Mouse (Mus musculus) embryo, embryonic 9.5 days (tissue): ENCODE data around the gene Ptpn22.
"Not testable (repeated sequence)": the region's sequence is repeated elsewhere in the genome, so short reads cannot be mapped to it uniquely, and the experiment has no call there.

Experiments used
- DNase-seq: peaks from one replicate; pipeline ENCODE4 v3.0.0-alpha.2; 2017; ENCODE audit errors: extremely low spot score

The Ptpn22 gene

GRCm38 (mm10) chr3:103858881-103859801 is at the start of gene Ptpn22:
Ptpn22 (plus strand) TSS chr3:103859795.
- DNase-seq, result no peak

- DNase-seq, result no peak
These were observed 49.8 kb upstream of the Ptpn22 start for GRCm38 (mm10) chr3:103809799-103810150.

DNA sequence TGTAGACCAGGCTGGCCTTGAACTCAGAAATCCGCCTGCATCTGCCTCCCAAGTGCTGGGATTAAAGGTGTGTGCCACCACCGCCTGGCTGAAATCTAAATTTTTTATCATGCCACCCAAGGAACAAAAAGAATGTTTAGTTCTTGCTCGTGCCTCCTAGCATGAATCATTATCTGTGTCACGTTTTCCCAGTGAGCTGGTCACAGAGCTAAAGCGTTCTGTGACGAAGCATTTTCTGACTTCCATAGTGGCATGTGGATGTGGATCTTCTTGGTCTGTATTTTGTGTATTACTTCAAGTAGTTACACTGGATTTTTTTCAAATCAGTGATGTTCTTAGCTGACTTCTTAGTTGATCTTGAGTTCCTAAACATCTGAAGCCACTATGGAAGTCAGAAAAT is 48.6 kb upstream of the Ptpn22 start:
- DNase-seq, result no peak

DNA sequence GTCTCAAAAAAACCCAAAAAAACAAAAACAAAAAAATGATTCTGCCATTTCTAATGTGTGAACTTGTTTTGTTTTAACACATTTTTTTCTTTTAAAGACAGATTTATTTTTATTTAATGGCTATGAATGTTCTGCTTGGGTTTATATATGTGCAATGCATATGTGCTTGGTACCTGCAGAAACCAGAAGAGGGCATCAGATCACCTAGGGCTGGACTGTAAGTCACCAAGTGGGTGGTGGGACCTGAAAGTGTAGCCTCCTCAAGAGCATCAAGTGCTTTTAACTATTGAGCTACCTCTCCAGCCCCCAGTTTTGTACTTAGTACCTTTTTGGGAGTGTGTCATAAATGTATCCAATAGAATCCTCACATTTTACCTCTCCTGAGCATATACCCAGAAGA is 32.0 kb upstream of the Ptpn22 start:
- no peak for DNase-seq

DNA sequence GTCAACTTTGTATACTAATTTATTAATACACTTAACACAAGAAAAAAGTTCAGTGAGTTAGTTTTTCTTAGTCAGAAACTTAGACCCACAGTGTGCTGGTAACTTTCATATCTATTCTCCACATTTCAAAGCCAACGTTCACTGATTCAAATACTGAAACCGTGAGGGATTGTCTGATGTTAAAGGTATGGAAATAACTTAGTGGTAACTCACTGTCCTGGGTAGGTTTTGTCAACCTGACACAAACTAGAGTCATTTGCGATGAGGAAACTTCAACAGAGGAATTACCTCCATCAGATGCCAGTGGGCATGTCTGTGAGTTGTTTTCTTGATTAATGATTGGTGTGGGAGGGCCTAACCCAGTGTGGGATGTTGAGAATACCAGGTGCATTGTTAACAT is 30.6 kb upstream of the Ptpn22 start:
- DNase-seq, result no peak

- DNase-seq, result not testable (repeated sequence)
These were observed 28.9 kb upstream of the Ptpn22 start for GRCm38 (mm10) chr3:103830681-103831080.

DNA sequence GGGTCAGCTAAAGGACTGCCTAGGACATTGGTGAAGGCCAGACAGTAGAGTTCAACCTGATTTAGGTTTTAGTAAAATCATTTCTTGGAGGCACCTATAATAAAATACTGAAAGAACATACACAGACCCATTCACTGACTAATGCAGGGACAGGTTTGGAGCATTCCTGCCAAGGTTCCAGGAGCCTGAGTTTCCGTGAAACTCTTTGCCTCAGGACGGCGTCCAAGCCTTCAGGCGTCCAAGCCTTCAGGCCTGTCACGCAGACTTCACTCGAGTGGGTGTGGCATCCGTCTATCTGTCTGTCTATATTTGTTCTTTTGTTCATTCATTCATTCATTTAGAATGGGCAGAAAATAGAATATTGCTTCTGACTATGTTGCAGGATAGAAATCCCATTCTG is 28.4 kb upstream of the Ptpn22 start:
- no peak for DNase-seq

DNA sequence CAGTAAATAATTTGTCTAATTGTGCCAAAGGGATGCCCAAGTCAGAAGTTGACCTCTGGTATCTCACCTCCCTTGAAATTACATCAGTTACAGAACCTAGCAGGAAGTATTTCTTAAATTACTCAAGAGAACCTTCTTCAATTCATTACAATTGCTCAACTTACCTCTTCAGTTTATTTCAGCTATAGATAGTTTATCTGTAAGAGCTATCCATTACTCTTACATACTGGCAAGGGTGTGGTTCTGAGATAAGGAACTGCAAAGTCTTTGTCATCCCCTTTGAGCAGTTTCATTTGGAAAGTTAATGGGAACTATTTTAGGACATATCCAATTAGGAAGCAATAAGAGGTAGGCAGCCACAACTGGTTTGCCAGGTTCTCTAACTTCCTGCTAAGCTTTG is 27.2 kb upstream of the Ptpn22 start, which contains the start of gene Bcl2l15:
TSS of gene Bcl2l15 (plus strand) at position 176 of the 400 bp plus-strand sequence.
- no peak for DNase-seq

DNA sequence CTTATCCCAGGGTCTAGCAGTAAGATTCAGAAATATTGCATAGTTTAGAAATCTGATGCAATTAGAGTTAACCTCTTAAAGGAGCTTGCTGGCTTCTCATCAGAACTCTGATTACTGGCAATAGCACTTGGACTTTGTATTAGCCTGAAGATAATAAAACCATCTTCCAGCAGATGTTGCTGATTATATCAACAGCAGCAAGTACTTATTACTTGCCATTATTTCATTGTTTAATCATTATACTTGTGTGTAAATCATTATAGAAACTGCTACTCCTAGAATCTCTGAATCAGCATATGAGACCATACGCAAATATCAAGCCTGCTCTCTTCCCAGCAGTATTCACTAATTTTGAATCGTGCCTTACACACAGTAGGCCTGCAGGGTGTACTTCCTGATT is 25.6 kb upstream of the Ptpn22 start:
- DNase-seq, result no peak

GRCm38 (mm10) chr3:103835272-103835950 is 24.2 kb upstream of the Ptpn22 start:
- no peak for DNase-seq

DNA sequence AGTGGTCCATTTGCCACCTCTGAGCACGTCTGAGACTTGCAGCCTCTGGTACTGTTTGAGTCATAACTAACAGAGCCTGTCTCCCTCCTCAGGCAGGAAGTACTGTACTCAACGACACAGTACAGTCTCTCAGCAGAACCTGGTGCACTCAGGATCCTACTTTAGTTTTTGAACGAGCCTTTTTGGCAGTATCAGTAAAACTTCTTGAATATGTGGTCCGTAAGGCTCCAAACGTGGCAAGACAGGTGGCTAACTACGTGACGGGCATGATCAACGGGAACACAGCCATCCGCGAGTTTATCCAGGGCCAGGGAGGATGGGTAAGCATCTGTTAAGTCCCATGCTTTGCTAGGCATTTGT is 23.7 kb upstream of the Ptpn22 start:
- DNase-seq, result no peak

- DNase-seq, result no peak
These were observed 23.1 kb upstream of the Ptpn22 start for GRCm38 (mm10) chr3:103836453-103836852.

DNA sequence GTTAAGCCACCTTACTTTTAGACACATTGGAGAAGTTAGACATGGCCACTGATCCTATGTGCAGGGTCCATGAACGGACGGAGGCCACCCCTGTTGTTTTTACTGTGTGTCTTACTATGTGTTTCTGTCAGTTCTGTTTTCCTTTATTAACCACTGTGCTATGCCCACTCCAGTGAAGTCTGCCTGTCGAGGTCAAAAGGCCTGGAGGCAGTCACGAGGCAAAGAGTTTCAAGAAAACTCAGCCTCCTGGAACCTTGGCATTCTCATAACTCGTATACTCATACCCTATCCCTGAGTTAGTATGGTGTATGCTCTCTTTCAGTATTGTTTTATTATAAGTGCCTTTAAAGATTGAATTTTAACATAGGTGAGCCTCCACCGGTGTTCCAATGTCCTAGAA is 19.9 kb upstream of the Ptpn22 start:
- no peak for DNase-seq

- not testable (repeated sequence) for DNase-seq
These were observed 19.4 kb upstream of the Ptpn22 start for GRCm38 (mm10) chr3:103840195-103840594.

- not testable (repeated sequence) for DNase-seq
These were observed 18.6 kb upstream of the Ptpn22 start for GRCm38 (mm10) chr3:103840946-103841345.

DNA sequence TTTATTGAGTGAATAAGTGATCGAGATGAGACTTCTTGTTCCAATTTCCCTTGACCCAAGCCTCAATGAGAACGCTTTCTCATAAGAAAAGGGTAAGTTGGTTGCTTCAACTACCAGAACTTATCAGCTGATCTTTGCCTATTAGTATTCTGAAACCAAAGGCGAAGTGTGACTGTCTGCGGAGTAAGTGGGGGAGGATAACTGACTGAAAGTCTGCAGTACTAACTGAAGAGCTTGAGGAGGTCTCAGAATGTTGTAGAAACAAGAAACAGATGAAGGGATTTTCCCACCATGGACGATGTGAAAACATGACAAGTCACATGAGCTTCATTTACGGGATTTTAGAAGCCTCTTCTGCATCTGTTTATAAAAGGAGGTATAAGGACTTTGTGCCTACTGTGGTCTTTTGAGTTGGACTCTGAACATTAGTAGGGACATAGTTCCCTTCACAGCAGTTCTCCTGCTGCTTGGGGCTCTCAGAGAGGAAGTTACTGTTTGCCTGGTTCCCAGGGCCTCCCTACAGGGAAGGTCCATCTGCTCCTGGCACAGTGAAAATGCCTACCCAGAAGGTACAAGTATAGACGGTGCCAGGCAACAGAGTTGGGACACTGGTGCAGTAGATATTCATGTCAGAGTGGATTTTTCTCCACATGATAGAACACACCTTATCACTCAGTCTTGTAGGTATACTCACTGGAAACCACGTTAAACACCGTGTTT is 8.8 kb upstream of the Ptpn22 start:
- DNase-seq, result no peak

- DNase-seq, result no peak
These were observed 8.1 kb upstream of the Ptpn22 start for GRCm38 (mm10) chr3:103851481-103851880.

DNA sequence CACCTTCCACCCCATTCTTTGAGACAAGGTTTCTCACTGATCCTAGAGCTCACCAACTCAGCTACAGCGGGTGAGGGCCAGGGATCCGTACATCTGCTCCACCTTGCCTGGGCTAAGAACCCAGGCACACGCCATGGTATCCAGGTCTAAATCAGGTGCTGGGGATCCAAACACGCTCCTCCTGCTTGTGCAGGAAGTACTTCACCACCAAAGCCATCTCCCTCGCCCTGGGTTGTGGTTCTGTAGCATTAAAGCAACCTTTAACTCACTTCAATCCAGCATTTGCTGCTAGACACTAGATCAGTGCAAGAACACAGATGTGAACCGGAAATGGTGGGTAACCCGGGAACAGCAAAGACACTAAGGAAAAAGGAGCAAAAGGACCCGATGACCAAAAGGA is 7.7 kb upstream of the Ptpn22 start:
- no peak for DNase-seq

DNA sequence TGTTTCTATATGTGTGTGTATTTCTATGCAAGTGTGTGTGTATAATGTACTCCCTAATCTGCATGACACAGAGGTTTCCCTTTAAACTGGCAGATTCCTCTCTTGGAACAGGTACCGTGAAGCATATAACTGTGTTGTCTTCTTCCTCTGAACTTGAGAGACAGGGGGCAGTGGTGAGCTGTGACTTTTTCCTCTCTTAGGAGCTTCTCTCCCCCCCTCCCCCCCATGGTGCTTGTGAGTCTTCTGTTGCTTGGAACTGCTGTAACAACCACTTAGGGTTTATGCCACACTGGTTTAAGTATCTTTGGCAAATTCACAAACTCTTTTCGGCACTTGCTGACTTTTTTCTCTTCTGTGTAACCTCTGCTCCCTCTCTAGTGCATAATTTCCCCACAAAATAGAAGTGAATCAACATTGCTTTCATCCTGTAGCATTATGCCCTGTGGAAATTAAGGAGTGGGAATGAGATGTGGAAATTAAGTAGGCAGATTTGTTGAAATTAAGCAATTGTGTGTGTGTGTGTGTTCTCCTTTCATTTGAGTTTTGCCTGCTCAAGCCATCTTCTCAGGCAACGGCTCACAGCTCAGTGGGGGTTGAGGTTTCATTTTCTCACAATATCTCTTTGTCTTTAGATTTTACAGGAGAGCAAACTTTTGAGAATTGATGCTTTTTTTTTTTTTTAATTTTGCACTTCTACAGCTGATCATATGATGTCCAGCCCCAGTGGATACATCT is 6.9 kb upstream of the Ptpn22 start:
- no peak for DNase-seq

GRCm38 (mm10) chr3:103853804-103854203 is 5.8 kb upstream of the Ptpn22 start:
- no peak for DNase-seq

DNA sequence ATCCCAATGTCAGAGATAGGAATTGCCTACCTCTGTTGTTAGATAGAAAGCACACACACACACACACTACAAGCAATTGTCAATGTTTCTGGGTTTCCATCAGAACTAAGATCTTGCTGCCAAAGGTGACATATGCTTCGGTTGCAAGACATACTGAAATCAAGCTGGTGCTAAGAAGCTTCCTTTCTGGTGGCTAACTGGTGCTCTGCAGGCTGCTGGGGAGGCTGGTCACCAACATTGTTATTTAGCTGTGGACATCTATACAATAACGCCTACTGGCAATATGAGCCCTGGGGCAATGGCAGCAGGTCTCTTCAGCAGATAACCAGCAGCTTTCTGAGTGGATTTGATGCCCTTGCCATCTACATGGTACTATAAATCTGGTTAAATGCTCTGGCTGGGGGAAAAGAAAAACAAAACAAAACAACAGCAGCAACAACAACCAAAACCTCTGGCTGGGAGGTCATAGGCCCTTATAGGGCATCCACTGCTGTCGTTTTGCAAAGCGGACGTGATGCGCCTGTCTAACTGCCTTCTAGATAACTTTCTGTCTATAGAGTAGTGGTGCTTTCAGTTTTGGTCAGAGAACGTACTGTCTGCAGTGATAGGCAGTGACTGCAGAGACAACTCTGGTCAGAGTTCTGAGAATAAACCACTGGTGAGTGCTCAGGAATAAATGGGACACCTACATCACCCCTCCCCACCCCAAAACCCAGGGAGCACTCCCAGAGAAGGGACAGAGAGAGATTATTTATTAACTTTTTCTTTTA is 2.4 kb upstream of the Ptpn22 start:
- DNase-seq, result no peak
